14 mouse cellular contexts compared by ENCODE assay signal in genomic region chr9:122586421-122586820, GRCm38 (mm10).
"Had no signal": no experiment of that assay in that cellular context is flagged by ENCODE, and none has a peak within 500 bp of the region (broad histone marks: within the 10 kb centered on the region; RNA-seq: fewer than 3 reads in every experiment).

No protein-coding gene starts in this region.

- H3K36me3 ChIP-seq: limb, embryonic 15.5 days; liver, embryonic 12.5 days; midbrain, embryonic 10.5 days had no signal

- ATAC-seq: intestine, postnatal 0 days; liver, embryonic 12.5 days had no signal

- H3K9me3 ChIP-seq: limb, embryonic 15.5 days; liver, embryonic 12.5 days; midbrain, embryonic 10.5 days; neural tube, embryonic 13.5 days had no signal

- DNase-seq: kidney, adult 9 months; kidney, postnatal 36 days; lung, embryonic 14.5 days; lung, postnatal 10 days; lung, postnatal 4 days; midbrain, embryonic 14.5 days; thymus, adult 18-20 months; thymus, postnatal 25 days had no signal

- H3K9ac ChIP-seq: limb, embryonic 15.5 days; liver, embryonic 12.5 days; lung, embryonic 14.5 days; neural tube, embryonic 13.5 days had no signal

- H3K27ac ChIP-seq: kidney, postnatal 0 days; limb, embryonic 15.5 days; liver, embryonic 12.5 days; midbrain, embryonic 10.5 days; neural tube, embryonic 13.5 days had no signal

- H3K4me2 ChIP-seq: limb, embryonic 15.5 days; liver, embryonic 12.5 days; lung, embryonic 14.5 days; neural tube, embryonic 13.5 days had no signal

- H3K4me1 ChIP-seq: limb, embryonic 15.5 days; liver, embryonic 12.5 days; midbrain, embryonic 10.5 days had no signal

- H3K4me3 ChIP-seq: limb, embryonic 15.5 days; liver, embryonic 12.5 days; midbrain, embryonic 10.5 days; neural tube, embryonic 13.5 days had no signal
